Mouse (Mus musculus): ENCODE data around the gene Gpc6. TPM values are rescaled to one million over a fixed set of nuclear protein-coding genes. Genes with fewer than 3 reads are reported as not detected.
"Not testable (repeated sequence)": the region's sequence is repeated elsewhere in the genome, so short reads cannot be mapped to it uniquely, and the experiment has no call there.

Gpc6 gene
- polyA plus RNA-seq, 1 experiment from 2014 or later: 86.1 TPM

DNA sequence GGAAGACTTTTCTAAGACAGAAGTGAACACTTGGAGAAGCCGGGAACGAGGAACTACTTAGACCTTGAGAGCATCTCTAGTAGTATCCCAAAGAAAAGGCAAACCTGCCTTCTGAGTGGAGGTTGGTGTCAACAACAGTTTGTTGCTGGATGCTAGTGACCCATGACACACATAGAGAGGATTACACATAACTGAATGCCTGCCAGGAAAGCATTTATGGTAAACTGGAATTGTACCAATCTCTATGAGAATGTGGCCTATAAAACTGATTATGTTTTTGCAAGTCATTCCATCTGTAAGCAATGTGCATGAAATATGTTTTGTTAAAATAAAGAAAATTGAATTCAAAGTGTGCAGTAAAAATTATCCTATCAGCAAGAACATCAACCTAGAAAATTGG is 485.4 kb downstream of the Gpc6 start:
- no peak overlapping the region for H3K9ac ChIP-seq (replicated peaks; ENCODE audit: low read depth, low read length)
- no peak overlapping the region for H3K27ac ChIP-seq (ENCODE audit: low read length)
- H3K4me3 ChIP-seq (ENCODE audit: low read depth, low read length): no peak overlapping the region
- no peaks in the 10 kb centered on the region for H3K36me3 ChIP-seq (ENCODE audit: control insufficient read depth, insufficient read depth, low read length)
- H3K4me2 ChIP-seq (replicated peaks; ENCODE audit: low read depth, low read length): no peak overlapping the region
- no peaks in the 10 kb centered on the region for H3K4me1 ChIP-seq (ENCODE audit: control insufficient read depth, insufficient read depth, low read length)
- no peaks in the 10 kb centered on the region for H3K27me3 ChIP-seq (ENCODE audit: control insufficient read depth, insufficient read depth, low read length)
- 87% methylated on average over 2 of the region's 2 CpGs for WGBS
- H3K9me3 ChIP-seq (ENCODE audit: control insufficient read depth, low read depth, low read length): no peaks in the 10 kb centered on the region
- no peak for ATAC-seq (ENCODE audit: insufficient number of reproducible peaks, insufficient read depth, low FRiP score, low read depth)

DNA sequence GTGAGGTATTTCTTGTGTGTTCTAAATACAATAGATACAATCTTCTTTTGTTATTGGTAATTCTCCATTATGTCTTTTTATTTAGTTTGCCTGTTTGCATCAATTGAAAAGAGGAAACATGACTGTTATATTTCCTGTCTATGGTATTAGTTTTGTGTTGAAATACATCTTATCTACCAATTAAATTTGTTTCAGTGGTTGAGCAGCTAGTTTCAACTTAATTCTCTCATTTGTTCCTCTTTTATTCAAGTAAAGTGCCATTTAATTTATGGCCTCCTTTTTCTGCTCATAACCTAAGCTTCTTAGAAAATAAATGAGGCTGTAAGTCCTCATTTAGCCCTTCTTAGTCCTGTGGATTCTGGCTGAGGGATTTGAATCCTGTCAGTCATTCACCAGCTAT is 489.9 kb downstream of the Gpc6 start:
- H3K27me3 ChIP-seq (ENCODE audit: control insufficient read depth, insufficient read depth, low read length): no peaks in the 10 kb centered on the region

DNA sequence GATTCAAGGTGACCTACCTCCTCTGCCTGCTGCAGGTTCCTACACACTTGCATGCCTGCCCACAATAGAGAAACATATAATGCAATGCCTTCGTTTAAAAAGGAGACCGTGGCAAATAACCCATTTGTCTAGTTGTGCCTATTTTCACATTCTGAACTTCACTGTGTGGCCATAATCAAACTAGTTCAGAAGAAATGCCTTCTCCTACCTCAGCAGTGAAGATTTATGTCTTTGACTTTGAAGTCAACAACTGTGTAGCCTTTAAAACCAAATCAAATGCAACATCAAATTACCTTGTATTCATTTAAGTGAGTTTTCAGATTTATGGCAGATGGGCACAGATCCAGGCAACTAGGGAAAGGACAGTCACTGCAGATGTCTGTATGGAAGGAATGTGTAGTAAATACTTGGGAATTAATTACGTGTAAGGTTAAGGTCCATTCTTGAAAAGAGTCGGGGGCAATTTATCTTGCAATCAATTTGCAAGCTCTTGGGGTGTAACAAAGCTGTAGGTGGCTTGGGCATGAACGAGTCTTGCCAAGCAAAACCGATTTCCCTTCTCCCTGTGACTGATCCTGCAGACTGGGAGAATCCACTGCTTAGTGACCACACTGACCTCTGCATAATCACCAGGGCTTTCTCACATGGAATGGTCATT is 494.6 kb downstream of the Gpc6 start:
- no peaks in the 10 kb centered on the region for H3K27me3 ChIP-seq (ENCODE audit: control insufficient read depth, insufficient read depth, low read length)
- H3K27ac ChIP-seq (ENCODE audit: low read length): no peak overlapping the region
- no peaks in the 10 kb centered on the region for H3K9me3 ChIP-seq (ENCODE audit: control insufficient read depth, low read depth, low read length)
- no peak for ATAC-seq (ENCODE audit: insufficient number of reproducible peaks, insufficient read depth, low FRiP score, low read depth)
- no peak overlapping the region for H3K4me3 ChIP-seq (ENCODE audit: low read depth, low read length)
- H3K36me3 ChIP-seq (ENCODE audit: control insufficient read depth, insufficient read depth, low read length): no peaks in the 10 kb centered on the region
- H3K4me1 ChIP-seq (ENCODE audit: control insufficient read depth, insufficient read depth, low read length): no peaks in the 10 kb centered on the region
- H3K9ac ChIP-seq (replicated peaks; ENCODE audit: low read depth, low read length): no peak overlapping the region
- 56% methylated on average over 6 of the region's 6 CpGs for WGBS
- no peak overlapping the region for H3K4me2 ChIP-seq (replicated peaks; ENCODE audit: low read depth, low read length)

More for the DNA sequence above, 489.9 kb downstream of the Gpc6 start:
- Histone ChIP-seq H3K9ac (replicated peaks; ENCODE audit: low read depth, low read length) (no peak overlapping the region), H3K9me3 (ENCODE audit: control insufficient read depth, low read depth, low read length) (no peaks in the 10 kb centered on the region), H3K4me1 (ENCODE audit: control insufficient read depth, insufficient read depth, low read length) (no peaks in the 10 kb centered on the region), H3K4me3 (ENCODE audit: low read depth, low read length) (no peak overlapping the region), H3K36me3 (ENCODE audit: control insufficient read depth, insufficient read depth, low read length) (no peaks in the 10 kb centered on the region), H3K27ac (ENCODE audit: low read length) (no peak overlapping the region), H3K4me2 (replicated peaks; ENCODE audit: low read depth, low read length) (no peak overlapping the region)
- ATAC-seq (ENCODE audit: insufficient number of reproducible peaks, insufficient read depth, low FRiP score, low read depth): no peak

GRCm38 (mm10) chr14:117421170-117421569 is 496.1 kb downstream of the Gpc6 start:
- H3K4me1 ChIP-seq (ENCODE audit: control insufficient read depth, insufficient read depth, low read length): no peaks in the 10 kb centered on the region
- H3K9me3 ChIP-seq (ENCODE audit: control insufficient read depth, low read depth, low read length): no peaks in the 10 kb centered on the region
- 47% methylated on average over 3 of the region's 3 CpGs for WGBS
- no peak overlapping the region for H3K4me2 ChIP-seq (replicated peaks; ENCODE audit: low read depth, low read length)
- no peaks in the 10 kb centered on the region for H3K27me3 ChIP-seq (ENCODE audit: control insufficient read depth, insufficient read depth, low read length)
- H3K4me3 ChIP-seq (ENCODE audit: low read depth, low read length): no peak overlapping the region
- no peak overlapping the region for H3K9ac ChIP-seq (replicated peaks; ENCODE audit: low read depth, low read length)
- no peak for ATAC-seq (ENCODE audit: insufficient number of reproducible peaks, insufficient read depth, low FRiP score, low read depth)
- no peak overlapping the region for H3K27ac ChIP-seq (ENCODE audit: low read length)
- H3K36me3 ChIP-seq (ENCODE audit: control insufficient read depth, insufficient read depth, low read length): no peaks in the 10 kb centered on the region

- Histone ChIP-seq H3K9ac (replicated peaks; ENCODE audit: low read depth, low read length) (no peak overlapping the region), H3K4me2 (replicated peaks; ENCODE audit: low read depth, low read length) (no peak overlapping the region), H3K9me3 (ENCODE audit: control insufficient read depth, low read depth, low read length) (no peaks in the 10 kb centered on the region), H3K27me3 (ENCODE audit: control insufficient read depth, insufficient read depth, low read length) (no peaks in the 10 kb centered on the region), H3K36me3 (ENCODE audit: control insufficient read depth, insufficient read depth, low read length) (no peaks in the 10 kb centered on the region), H3K4me1 (ENCODE audit: control insufficient read depth, insufficient read depth, low read length) (no peaks in the 10 kb centered on the region), H3K27ac (ENCODE audit: low read length) (no peak overlapping the region), H3K4me3 (ENCODE audit: low read depth, low read length) (no peak overlapping the region)
- ATAC-seq (ENCODE audit: insufficient number of reproducible peaks, insufficient read depth, low FRiP score, low read depth): no peak
- WGBS: 54% methylated on average over 7 of the region's 7 CpGs
Measured at GRCm38 (mm10) chr14:117426116-117426515, 501.0 kb downstream of the Gpc6 start.

DNA sequence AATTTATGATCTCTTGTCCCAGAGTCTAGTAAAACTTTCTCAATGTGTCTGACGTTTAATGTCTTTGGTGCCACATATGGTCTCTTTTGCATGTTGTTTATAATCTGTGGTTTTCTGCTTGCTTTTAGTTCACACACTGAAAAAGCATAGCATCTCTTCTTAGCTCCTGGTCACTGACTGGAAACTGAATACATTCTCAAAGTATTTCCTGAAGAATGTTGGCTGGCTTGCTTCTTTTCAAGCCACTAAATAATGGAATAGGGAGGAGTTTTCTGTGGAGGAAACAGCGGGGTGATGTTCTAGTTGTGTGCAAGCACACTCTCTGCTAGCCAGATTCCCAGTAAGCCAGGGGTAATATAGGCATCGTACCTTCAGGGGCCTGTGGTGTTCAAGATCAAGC is 502.7 kb downstream of the Gpc6 start:
- H3K4me1 ChIP-seq (ENCODE audit: control insufficient read depth, insufficient read depth, low read length): no peaks in the 10 kb centered on the region
- H3K4me3 ChIP-seq (ENCODE audit: low read depth, low read length): no peak overlapping the region
- WGBS: 50% methylated on average over 3 of the region's 3 CpGs
- H3K9ac ChIP-seq (replicated peaks; ENCODE audit: low read depth, low read length): no peak overlapping the region
- no peak for ATAC-seq (ENCODE audit: insufficient number of reproducible peaks, insufficient read depth, low FRiP score, low read depth)
- H3K27ac ChIP-seq (ENCODE audit: low read length): no peak overlapping the region
- no peaks in the 10 kb centered on the region for H3K9me3 ChIP-seq (ENCODE audit: control insufficient read depth, low read depth, low read length)
- H3K27me3 ChIP-seq (ENCODE audit: control insufficient read depth, insufficient read depth, low read length): no peaks in the 10 kb centered on the region
- no peak overlapping the region for H3K4me2 ChIP-seq (replicated peaks; ENCODE audit: low read depth, low read length)
- H3K36me3 ChIP-seq (ENCODE audit: control insufficient read depth, insufficient read depth, low read length): no peaks in the 10 kb centered on the region

GRCm38 (mm10) chr14:117435739-117436138 is 510.6 kb downstream of the Gpc6 start:
- whole genome bisulfite sequencing: 84% methylated on average over 13 of the region's 13 CpGs
- Histone ChIP-seq H3K27me3 (ENCODE audit: control insufficient read depth, insufficient read depth, low read length) (no peaks in the 10 kb centered on the region), H3K4me3 (ENCODE audit: low read depth, low read length) (no peak overlapping the region), H3K9ac (replicated peaks; ENCODE audit: low read depth, low read length) (no peak overlapping the region), H3K4me1 (ENCODE audit: control insufficient read depth, insufficient read depth, low read length) (no peaks in the 10 kb centered on the region), H3K4me2 (replicated peaks; ENCODE audit: low read depth, low read length) (no peak overlapping the region), H3K9me3 (ENCODE audit: control insufficient read depth, low read depth, low read length) (no peaks in the 10 kb centered on the region), H3K36me3 (ENCODE audit: control insufficient read depth, insufficient read depth, low read length) (no peaks in the 10 kb centered on the region), H3K27ac (ENCODE audit: low read length) (no peak overlapping the region)
- no peak for ATAC-seq (ENCODE audit: insufficient number of reproducible peaks, insufficient read depth, low FRiP score, low read depth)

DNA sequence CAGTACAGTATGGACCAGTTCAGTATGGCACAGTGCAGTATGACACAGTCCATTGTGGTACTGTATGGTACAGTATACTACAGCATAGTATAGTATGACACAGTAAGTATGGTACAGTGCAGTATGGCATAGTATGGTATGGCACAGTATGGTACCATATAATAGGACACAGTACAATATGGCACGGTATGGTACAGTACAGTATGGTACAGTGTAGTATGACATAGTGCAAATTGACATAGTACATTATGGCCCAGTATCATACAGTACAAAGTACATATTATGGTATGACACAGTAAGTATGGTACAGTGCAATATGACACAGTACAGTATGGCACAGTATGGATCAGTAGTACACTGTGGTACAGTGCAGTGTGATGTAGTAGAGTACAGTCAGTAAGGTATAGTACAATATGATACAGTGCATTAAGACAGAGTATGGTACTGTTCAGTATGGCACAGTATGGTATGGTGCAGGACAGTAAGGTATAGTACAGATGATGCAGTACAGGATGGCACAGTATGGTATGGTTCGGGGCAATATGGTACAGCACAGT is 521.6 kb downstream of the Gpc6 start:
- H3K27me3 ChIP-seq (ENCODE audit: control insufficient read depth, insufficient read depth, low read length); H3K27ac ChIP-seq (ENCODE audit: low read length); H3K9ac ChIP-seq (replicated peaks; ENCODE audit: low read depth, low read length); H3K9me3 ChIP-seq (ENCODE audit: control insufficient read depth, low read depth, low read length); H3K36me3 ChIP-seq (ENCODE audit: control insufficient read depth, insufficient read depth, low read length); H3K4me2 ChIP-seq (replicated peaks; ENCODE audit: low read depth, low read length); H3K4me1 ChIP-seq (ENCODE audit: control insufficient read depth, insufficient read depth, low read length); H3K4me3 ChIP-seq (ENCODE audit: low read depth, low read length): not testable (repeated sequence)
- WGBS: 98% methylated on average over 2 of the region's 2 CpGs
- ATAC-seq (ENCODE audit: insufficient number of reproducible peaks, insufficient read depth, low FRiP score, low read depth): 0 out of 2 replicates have a peak, but pooled peaks have one; percentile 14

All from stomach, embryonic 14.5 days (tissue).